Mouse (Mus musculus) heart, embryonic 11.5 days (tissue): Measurements from ENCODE around the gene Dmpk. TPM values are rescaled to one million over a fixed set of nuclear protein-coding genes. Genes with fewer than 3 reads are reported as not detected.

Experiments
- ATAC-seq: fragments of 200-750 bp; cut with Nextera tagmentation; replicated peaks from 2 replicates; pipeline ENCODE4 v1.8.0; 2017; ENCODE audit warnings: moderate library complexity; ENCODE audit not compliant: insufficient number of reproducible peaks, low FRiP score, low TSS enrichment
- H3K27ac ChIP-seq: fragments of 300-500 bp; sonication (generic); 2 replicates; pipeline ENCODE4 v1.5.1; 2014; ENCODE audit warnings: mild to moderate bottlenecking, low read depth, low read length
- H3K27me3 ChIP-seq: fragments of 300-500 bp; sonication (generic); 2 replicates; pipeline ENCODE4 v1.6.1; 2014; ENCODE audit warnings: mild to moderate bottlenecking, low read length, mixed read lengths; ENCODE audit not compliant: control insufficient read depth, insufficient read depth
- H3K36me3 ChIP-seq: fragments of 300-500 bp; sonication (generic); 2 replicates; pipeline ENCODE4 v1.6.1; 2014; ENCODE audit warnings: mild to moderate bottlenecking, low read length, moderate library complexity, mixed read lengths; ENCODE audit not compliant: control insufficient read depth, insufficient read depth
- H3K4me1 ChIP-seq: fragments of 300-500 bp; sonication (generic); 2 replicates; pipeline ENCODE4 v1.6.1; 2014; ENCODE audit warnings: low read length; ENCODE audit not compliant: control insufficient read depth, insufficient read depth
- H3K4me2 ChIP-seq: fragments of 300-500 bp; sonication (generic); 2 replicates; pipeline ENCODE4 v1.6.1; 2014; ENCODE audit warnings: mild to moderate bottlenecking, moderate library complexity
- H3K4me3 ChIP-seq: fragments of 300-500 bp; sonication (generic); 2 replicates; pipeline ENCODE4 v1.5.1; 2014; ENCODE audit warnings: low read depth, low read length
- H3K9ac ChIP-seq: fragments of 300-500 bp; sonication (generic); 2 replicates; pipeline ENCODE4 v1.6.1; 2014; ENCODE audit warnings: mild to moderate bottlenecking, low read depth, low read length, moderate library complexity
- H3K9me3 ChIP-seq: fragments of 300-500 bp; sonication (generic); replicated peaks from 2 replicates; pipeline ENCODE4 v1.6.1; 2016; ENCODE audit warnings: low read length; ENCODE audit not compliant: control insufficient read depth
- WGBS: fragments of 180-500 bp; shearing (Covaris S2); extraction: QIAGEN DNeasy Blood & Tissue Kit; methylation state at CpG from one replicate; pipeline ENCODE4 v1.1.7; 2014; ENCODE audit not compliant: insufficient replicate concordance; 5-methylcytosine and 5-hydroxymethylcytosine counted together
- polyA plus RNA-seq: library from polyadenylated mRNA; unstranded; fragments of >200 nt; fragmentation: Nextera tagmentation; extraction: Ambion mirVana; gene quantifications from 2 replicates; pipeline ENCODE4 v1.2.1, GENCODE M21; 2014

The Dmpk gene
- polyA plus RNA-seq, 1 experiment from 2014 or later: 17.0 TPM

DNA sequence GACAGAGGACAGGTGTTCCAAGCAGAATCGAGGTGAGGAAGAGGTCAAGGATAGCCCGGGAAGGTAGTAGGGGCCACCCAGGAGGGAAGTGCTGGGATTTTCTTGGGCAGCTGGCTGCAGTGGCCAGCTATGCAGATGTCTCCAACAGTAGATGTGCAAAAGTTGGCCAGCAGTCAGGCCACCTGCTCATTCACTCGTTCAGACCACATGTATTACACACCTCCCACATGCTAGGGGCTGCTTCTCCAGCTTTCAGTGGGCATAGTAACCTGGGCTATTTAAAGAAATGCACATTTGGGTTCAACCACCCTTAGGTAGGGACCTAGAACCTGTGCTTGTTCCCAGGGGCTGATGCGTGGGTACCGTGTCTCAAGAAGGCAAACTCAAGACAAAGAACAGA is 44.1 kb downstream of the Dmpk start:
- Histone ChIP-seq H3K4me2 (no peak overlapping the region), H3K4me3 (no peak overlapping the region)

DNA sequence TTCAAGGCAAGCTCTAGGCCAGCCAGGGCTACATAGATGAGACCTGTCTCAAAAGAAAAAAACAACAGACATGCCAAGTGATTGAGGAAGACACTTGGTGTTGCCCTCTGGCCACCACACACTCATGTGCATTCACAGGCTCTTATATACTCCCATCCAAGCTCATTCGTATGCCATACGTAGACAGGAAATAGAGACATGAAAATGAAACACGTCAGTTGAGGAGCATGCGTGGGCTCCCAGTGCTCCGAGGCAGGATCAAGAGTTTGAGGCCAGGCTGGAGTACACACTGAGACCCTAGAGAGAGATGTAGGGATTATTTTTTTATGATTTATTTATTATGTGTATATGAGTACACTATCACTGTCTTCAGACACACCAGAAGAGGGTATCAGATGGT is 45.7 kb downstream of the Dmpk start:
- WGBS: 91% methylated on average over 5 of the region's 5 CpGs
- H3K4me2 ChIP-seq: no peak overlapping the region
- H3K9ac ChIP-seq: no peak overlapping the region

More for the DNA sequence above, 44.1 kb downstream of the Dmpk start:
- Histone ChIP-seq H3K4me1 (peaks cover 5% of the 10 kb centered on the region; the same call in 1 of the 2 replicates), H3K9me3 (no peaks in the 10 kb centered on the region), H3K9ac (no peak overlapping the region), H3K27ac (no peak overlapping the region), H3K27me3 (no peaks in the 10 kb centered on the region), H3K36me3 (no peaks in the 10 kb centered on the region)
- 90% methylated on average over 5 of the region's 5 CpGs for WGBS
- ATAC-seq: no peak

DNA sequence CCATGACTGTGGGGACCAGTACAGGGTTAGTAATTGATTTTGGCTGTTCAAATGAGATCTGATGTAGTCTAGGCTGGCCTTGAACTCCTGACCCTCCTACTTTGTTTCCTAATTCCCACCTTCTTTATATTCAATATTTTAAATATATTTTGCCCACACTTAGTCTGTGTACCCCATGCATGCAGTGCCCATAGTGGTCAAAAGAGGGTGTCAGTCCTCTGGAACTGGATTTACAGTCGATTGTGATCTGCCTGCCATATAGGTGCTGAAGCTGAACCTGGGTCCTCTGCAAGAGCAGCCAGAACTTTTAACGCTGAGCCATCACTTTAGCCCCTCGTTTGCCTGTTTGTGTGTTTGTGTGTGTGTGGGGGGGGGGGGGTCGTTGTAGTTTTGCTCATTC is 47.0 kb downstream of the Dmpk start:
- no peak for ATAC-seq

More for the DNA sequence above, 45.7 kb downstream of the Dmpk start:
- Histone ChIP-seq H3K27me3 (no peaks in the 10 kb centered on the region), H3K27ac (no peak overlapping the region), H3K4me3 (no peak overlapping the region), H3K9me3 (no peaks in the 10 kb centered on the region), H3K4me1 (peaks cover 5% of the 10 kb centered on the region; the same call in 1 of the 2 replicates), H3K36me3 (no peaks in the 10 kb centered on the region)
- ATAC-seq: no peak

DNA sequence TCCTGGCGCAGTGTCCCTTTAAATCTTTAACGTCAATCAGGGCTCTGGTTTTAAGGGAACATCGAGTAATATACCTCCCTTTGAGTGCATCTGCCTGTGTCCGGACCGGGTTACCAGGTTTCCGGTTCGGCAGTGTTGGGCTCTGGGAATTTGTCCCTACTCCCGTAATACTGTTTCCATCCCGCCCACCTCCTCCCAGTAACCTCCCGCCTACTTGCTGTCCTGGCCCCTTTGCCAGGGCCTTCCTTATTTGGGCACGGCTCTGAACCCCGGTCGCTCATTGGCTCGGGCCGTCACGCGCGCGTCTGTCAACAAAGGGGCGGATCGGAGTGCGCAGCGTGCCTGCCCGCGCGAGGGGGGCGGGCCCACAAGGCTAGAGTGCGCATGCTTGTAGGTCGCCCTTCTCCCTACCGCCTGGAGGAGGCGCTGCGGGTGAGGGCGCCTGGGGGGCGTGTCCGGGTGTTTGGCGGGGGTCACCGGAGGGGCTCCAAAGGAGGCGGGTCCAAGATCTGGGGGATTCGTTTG is 47.7 kb downstream of the Dmpk start:
- H3K9me3 ChIP-seq: no peaks in the 10 kb centered on the region
- no peaks in the 10 kb centered on the region for H3K27me3 ChIP-seq
- peak overlapping the region; percentile 75 for H3K27ac ChIP-seq
- ATAC-seq: peak; percentile 96
- H3K9ac ChIP-seq: peak overlapping the region; percentile 68
- peaks cover 5% of the 10 kb centered on the region; the same call in 1 of the 2 replicates for H3K4me1 ChIP-seq
- peaks cover 13% of the 10 kb centered on the region for H3K36me3 ChIP-seq
- peak overlapping the region; percentile 69 for H3K4me2 ChIP-seq
- peak overlapping the region; percentile 45 for H3K4me3 ChIP-seq
- WGBS: under 1% methylated on average over 39 of the region's 39 CpGs

More for the DNA sequence above, 47.0 kb downstream of the Dmpk start:
- Histone ChIP-seq H3K9ac (peak overlapping the region; percentile 47; the same call in 1 of the 2 replicates), H3K4me2 (peak overlapping the region; percentile 69), H3K4me1 (peaks cover 5% of the 10 kb centered on the region; the same call in 1 of the 2 replicates), H3K27ac (peak overlapping the region; percentile 75), H3K36me3 (peaks cover 6% of the 10 kb centered on the region), H3K9me3 (no peaks in the 10 kb centered on the region), H3K27me3 (no peaks in the 10 kb centered on the region), H3K4me3 (peak overlapping the region; percentile 45)
- WGBS: 28% methylated on average over 4 of the region's 4 CpGs

DNA sequence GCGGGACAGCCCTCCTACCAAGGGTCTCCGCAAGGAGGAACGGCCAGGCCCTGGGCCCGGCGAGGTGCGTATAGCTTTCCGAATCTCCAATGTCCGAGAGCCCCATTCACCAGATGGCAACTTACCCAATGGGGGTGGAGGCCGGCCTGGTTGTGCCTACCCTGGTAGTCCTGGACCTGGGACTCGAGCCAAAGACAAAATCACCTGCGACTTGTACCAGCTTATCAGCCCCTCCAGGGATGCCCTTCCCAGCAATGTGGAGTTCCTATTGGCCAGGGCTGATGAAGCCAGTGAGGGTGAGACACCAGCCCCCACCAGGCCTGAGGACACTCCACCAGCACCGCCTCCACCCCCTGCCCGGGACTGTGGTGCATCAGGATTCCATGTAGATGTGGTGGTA is 52.5 kb downstream of the Dmpk start:
- ATAC-seq: no peak
- Histone ChIP-seq H3K27ac (no peak overlapping the region), H3K4me3 (no peak overlapping the region), H3K9me3 (no peaks in the 10 kb centered on the region), H3K4me1 (peaks cover 5% of the 10 kb centered on the region; the same call in 1 of the 2 replicates), H3K9ac (no peak overlapping the region), H3K4me2 (no peak overlapping the region), H3K27me3 (no peaks in the 10 kb centered on the region), H3K36me3 (peaks cover 32% of the 10 kb centered on the region)
- WGBS: 98% methylated on average over 13 of the region's 13 CpGs

DNA sequence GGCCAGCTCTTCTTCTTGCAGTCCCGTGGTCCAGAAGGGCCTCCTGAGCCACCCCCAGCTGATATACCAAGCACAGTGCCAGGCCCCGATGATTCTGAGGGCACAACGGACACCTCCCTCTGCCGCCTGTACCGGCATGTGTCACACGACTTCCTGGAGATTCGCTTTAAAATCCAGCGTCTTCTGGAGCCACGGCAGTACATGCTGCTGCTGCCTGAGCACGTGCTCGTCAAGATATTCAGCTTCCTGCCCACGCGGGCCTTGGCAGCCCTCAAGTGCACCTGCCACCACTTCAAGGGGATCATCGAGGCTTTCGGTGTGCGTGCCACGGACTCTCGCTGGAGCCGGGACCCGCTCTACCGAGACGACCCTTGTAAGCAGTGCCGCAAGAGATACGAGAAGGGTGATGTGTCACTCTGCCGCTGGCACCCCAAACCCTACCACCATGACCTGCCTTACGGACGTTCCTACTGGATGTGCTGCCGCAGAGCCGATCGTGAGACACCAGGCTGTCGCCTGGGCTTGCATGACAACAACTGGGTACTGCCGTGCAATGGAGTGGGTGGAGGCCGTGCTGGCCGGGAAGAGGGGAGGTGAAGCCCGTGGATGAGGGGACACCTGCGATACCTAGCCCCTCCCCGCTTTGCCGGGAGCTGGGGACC is 53.2 kb downstream of the Dmpk start:
- H3K36me3 ChIP-seq: peaks cover 32% of the 10 kb centered on the region
- H3K4me1 ChIP-seq: peaks cover 3% of the 10 kb centered on the region; the same call in 1 of the 2 replicates
- 87% methylated on average over 38 of the region's 38 CpGs for WGBS
- H3K9ac ChIP-seq: no peak overlapping the region
- no peaks in the 10 kb centered on the region for H3K9me3 ChIP-seq
- H3K27ac ChIP-seq: no peak overlapping the region
- H3K4me3 ChIP-seq: no peak overlapping the region
- ATAC-seq: no peak
- no peaks in the 10 kb centered on the region for H3K27me3 ChIP-seq
- no peak overlapping the region for H3K4me2 ChIP-seq

DNA sequence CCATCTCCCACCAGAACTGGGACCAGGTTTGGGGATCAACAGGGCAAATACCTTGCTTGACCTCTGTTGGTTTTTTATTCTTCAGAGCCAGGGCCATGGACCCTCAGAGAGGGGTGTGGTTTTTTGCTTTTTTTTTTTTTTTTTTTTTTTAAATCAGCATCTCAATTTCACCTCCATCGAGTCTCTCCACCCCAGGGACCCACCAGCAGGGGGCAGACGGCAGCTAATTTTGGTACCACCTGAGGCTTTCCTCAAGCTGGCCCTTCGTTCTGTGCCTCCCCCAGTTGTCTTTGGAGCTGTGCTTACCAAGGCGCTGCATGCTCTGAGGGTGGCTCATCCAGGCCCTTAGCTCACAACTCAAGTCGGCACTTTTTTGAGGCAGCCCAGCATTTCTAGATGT is 53.7 kb downstream of the Dmpk start:
- no peaks in the 10 kb centered on the region for H3K9me3 ChIP-seq
- no peak for ATAC-seq
- peaks cover 32% of the 10 kb centered on the region for H3K36me3 ChIP-seq
- H3K9ac ChIP-seq: no peak overlapping the region
- no peaks in the 10 kb centered on the region for H3K27me3 ChIP-seq
- WGBS: 47% methylated on average over 5 of the region's 5 CpGs
- H3K27ac ChIP-seq: no peak overlapping the region
- no peak overlapping the region for H3K4me3 ChIP-seq
- H3K4me2 ChIP-seq: no peak overlapping the region
- H3K4me1 ChIP-seq: no peaks in the 10 kb centered on the region
